In the genomic region with DNA sequence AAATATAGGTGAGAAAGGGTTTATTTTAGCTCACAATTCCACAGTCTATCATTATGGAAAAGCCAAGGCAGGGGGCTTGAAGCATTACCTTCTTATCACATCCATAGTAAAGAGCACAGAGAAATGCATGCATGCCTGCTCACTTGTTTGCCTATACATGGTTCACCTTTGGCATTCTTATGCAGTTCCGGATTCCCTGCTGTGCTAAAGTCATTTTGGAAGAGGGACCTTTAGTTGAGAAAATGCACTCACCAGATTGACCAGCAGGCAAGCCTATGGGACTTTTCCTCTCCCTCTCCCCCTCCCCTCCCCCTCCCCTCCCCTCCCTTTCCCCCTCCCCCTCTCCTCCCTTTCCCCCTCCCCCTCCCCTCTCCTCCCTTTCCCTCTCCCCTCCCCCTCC, we compare ENCODE assay signal across 27 mouse cellular contexts.
A peak's percentile ranks its signal among the peaks of the same experiment; 100 is the strongest.
DNase-seq lines count a peak whose midpoint lies in the region; ATAC-seq and TF ChIP-seq lines count a peak whose summit lies in the region.
"Had no signal": no experiment of that assay in that cellular context is flagged by ENCODE, and none has a peak within 500 bp of the region (broad histone marks: within the 10 kb centered on the region; RNA-seq: fewer than 3 reads in every experiment).

No protein-coding gene starts in this region.

- no peak overlapping the region for H3K4me3 ChIP-seq in layer of hippocampus, adult 2 months
- H3K4me3 ChIP-seq in heart, embryonic 11.5 days (ENCODE audit: low read depth, low read length), result no peak overlapping the region
- H3K4me3 ChIP-seq: embryonic facial prominence, embryonic 13.5 days; embryonic facial prominence, embryonic 15.5 days; erythroblast, embryonic 14.5 days; forebrain, embryonic 10.5 days; forebrain, embryonic 12.5 days had no signal

- DNase-seq in layer of hippocampus, adult 2 months (ENCODE audit: low spot score in 2 of 2), result no peak
- DNase-seq in layer of hippocampus, postnatal 10 days (ENCODE audit: low spot score in 2 of 2), result no peak
- DNase-seq in R1 (ENCODE audit: low read depth, low spot score) (peak; percentile 95), liver (no peak)
- DNase-seq: adrenal gland, adult 8-10 months; adrenal gland, postnatal 14 days; adrenal gland, postnatal 36 days; B cell, adult 2 months; cerebellum, adult 11-12 months; cerebellum, adult 2 months; cerebellum, adult 9-10 months; cerebellum, postnatal 10 days; cerebellum, postnatal 36 days; embryo, embryonic 11 days had no signal

- no peak overlapping the region for H3K4me2 ChIP-seq in heart, embryonic 11.5 days
- H3K4me2 ChIP-seq: embryonic facial prominence, embryonic 13.5 days; embryonic facial prominence, embryonic 15.5 days; forebrain, embryonic 12.5 days had no signal

- WGBS in heart, embryonic 11.5 days (ENCODE audit: insufficient replicate concordance), result 65% methylated on average over 1 of the region's 1 CpGs

- no peak overlapping the region for H3K9ac ChIP-seq in heart, embryonic 11.5 days (ENCODE audit: low read depth, low read length)
- H3K9ac ChIP-seq: embryonic facial prominence, embryonic 13.5 days; embryonic facial prominence, embryonic 15.5 days; forebrain, embryonic 12.5 days had no signal

- no peaks in the 10 kb centered on the region for H3K27me3 ChIP-seq in heart, embryonic 11.5 days (ENCODE audit: control insufficient read depth, insufficient read depth, low read length)
- H3K27me3 ChIP-seq: CH12.LX; embryonic facial prominence, embryonic 13.5 days; embryonic facial prominence, embryonic 15.5 days; forebrain, embryonic 12.5 days; Patski had no signal

- ATAC-seq in heart, embryonic 11.5 days (replicated peaks; ENCODE audit: insufficient number of reproducible peaks, low FRiP score, low TSS enrichment), result no peak
- ATAC-seq: activated CD4-positive, CD25-positive, alpha-beta regulatory T cell, adult 4 months; CD4-positive, CD25-positive, alpha-beta regulatory T cell, adult 4 months; forebrain, embryonic 14.5 days; forebrain, embryonic 16.5 days; Patski had no signal

- H3K27ac ChIP-seq in layer of hippocampus, adult 2 months, result peak overlapping the region; percentile 86
- H3K27ac ChIP-seq in heart, embryonic 11.5 days (ENCODE audit: low read depth, low read length), result no peak overlapping the region
- H3K27ac ChIP-seq: embryonic facial prominence, embryonic 13.5 days; embryonic facial prominence, embryonic 15.5 days; forebrain, embryonic 10.5 days; forebrain, embryonic 12.5 days had no signal

- no peaks in the 10 kb centered on the region for H3K4me1 ChIP-seq in heart, embryonic 11.5 days (ENCODE audit: control insufficient read depth, insufficient read depth, low read length)
- H3K4me1 ChIP-seq: embryonic facial prominence, embryonic 13.5 days; embryonic facial prominence, embryonic 15.5 days; forebrain, embryonic 10.5 days; forebrain, embryonic 12.5 days had no signal

- H3K36me3 ChIP-seq in heart, embryonic 11.5 days (ENCODE audit: control insufficient read depth, insufficient read depth, low read length), result no peaks in the 10 kb centered on the region
- H3K36me3 ChIP-seq: embryonic facial prominence, embryonic 13.5 days; embryonic facial prominence, embryonic 15.5 days; forebrain, embryonic 10.5 days; forebrain, embryonic 12.5 days; G1E had no signal

- H3K9me3 ChIP-seq in heart, embryonic 11.5 days (replicated peaks; ENCODE audit: control insufficient read depth, low read length), result no peaks in the 10 kb centered on the region
- H3K9me3 ChIP-seq: embryonic facial prominence, embryonic 13.5 days; embryonic facial prominence, embryonic 15.5 days; forebrain, embryonic 10.5 days; forebrain, embryonic 12.5 days had no signal

- no peak for TF ChIP-seq CTCF in layer of hippocampus, adult 2 months (conservative IDR thresholded peaks at IDR 0.05)
